Mouse (Mus musculus) megakaryocyte, embryonic 14.5 days (primary cell): Measurements from ENCODE around the gene N4bp1. TPM values are rescaled to one million over a fixed set of nuclear protein-coding genes. Genes with fewer than 3 reads are reported as not detected.
A peak's percentile ranks its signal among the peaks of the same experiment; 100 is the strongest.

ENCODE experiments used
- H3K27me3 ChIP-seq: replicated peaks from 2 replicates; pipeline ENCODE3; 2012; ENCODE audit warnings: inconsistent platforms
- H3K36me3 ChIP-seq: replicated peaks from 2 replicates; pipeline ENCODE3; 2012; ENCODE audit warnings: low read length, inconsistent platforms, mixed read lengths
- H3K4me1 ChIP-seq: 2 replicates; pipeline ENCODE4 v1.6.1; 2012; ENCODE audit warnings: inconsistent platforms
- H3K4me3 ChIP-seq: replicated peaks from 2 replicates; pipeline ENCODE3; 2012; ENCODE audit warnings: moderate library complexity, mild to moderate bottlenecking, inconsistent platforms
- H3K9me3 ChIP-seq: 2 replicates; pipeline ENCODE4 v1.6.1; 2012; ENCODE audit warnings: inconsistent platforms
- FLI1 ChIP-seq: IDR thresholded peaks from 2 replicates; pipeline ENCODE4 v1.6.1; 2012; ENCODE audit warnings: low read length, inconsistent platforms, mixed read lengths
- GATA1 ChIP-seq: IDR thresholded peaks from 3 replicates; pipeline ENCODE4 v1.6.1; 2012; ENCODE audit warnings: mixed read lengths, low read length, inconsistent platforms, borderline replicate concordance
- polyA plus RNA-seq: library from polyadenylated mRNA; stranded (reverse); fragments of >175 nt; gene quantifications from 2 replicates; pipeline ENCODE4 v1.2.3, GENCODE M21; 2012; ENCODE audit warnings: low replicate concordance; ENCODE audit not compliant: insufficient read depth

Gene N4bp1
- polyA plus RNA-seq, 1 experiment, result 9.9 TPM

- H3K4me3 ChIP-seq, result peak overlapping the region; percentile 73
- peaks cover 9% of the 10 kb centered on the region for H3K27me3 ChIP-seq
- H3K36me3 ChIP-seq, result no peaks in the 10 kb centered on the region
- H3K9me3 ChIP-seq, result 0 out of 2 replicates have a peak, but pooled peaks cover under 1% of the 10 kb centered on the region
- peaks cover 57% of the 10 kb centered on the region for H3K4me1 ChIP-seq
- TF ChIP-seq FLI1, result no peak
Observed at GRCm38 (mm10) chr8:86920455-86920854, 35.4 kb upstream of the N4bp1 start.

DNA sequence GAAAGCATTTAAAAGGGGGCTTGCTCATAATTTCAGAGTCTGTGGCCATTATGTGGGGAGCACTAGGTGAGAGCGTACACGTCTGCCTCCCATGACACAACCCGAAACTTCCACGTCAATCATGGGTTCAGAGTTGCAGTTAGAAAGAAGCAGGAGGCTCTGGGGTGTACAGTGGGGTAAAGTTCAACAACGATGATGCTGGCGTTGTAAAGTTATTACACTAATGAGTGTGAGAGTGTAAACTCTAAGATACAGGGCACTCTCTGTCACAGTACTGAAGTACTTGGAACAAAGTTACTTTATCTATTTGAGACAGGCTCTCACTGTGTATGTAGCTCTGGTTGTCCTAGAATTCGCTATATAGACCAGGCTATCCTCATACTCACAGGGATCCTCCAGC is 35.0 kb upstream of the N4bp1 start:
- H3K27me3 ChIP-seq, result peaks cover 12% of the 10 kb centered on the region
- no peaks in the 10 kb centered on the region for H3K36me3 ChIP-seq
- H3K4me1 ChIP-seq, result peaks cover 52% of the 10 kb centered on the region
- TF ChIP-seq FLI1 (no peak), GATA1 (no peak)
- no peak overlapping the region for H3K4me3 ChIP-seq
- no peaks in the 10 kb centered on the region for H3K9me3 ChIP-seq

GRCm38 (mm10) chr8:86919262-86919661 is 34.2 kb upstream of the N4bp1 start:
- H3K4me1 ChIP-seq, result peaks cover 45% of the 10 kb centered on the region
- TF ChIP-seq GATA1, result no peak
- no peak for TF ChIP-seq FLI1
- no peak overlapping the region for H3K4me3 ChIP-seq
- H3K27me3 ChIP-seq, result peaks cover 13% of the 10 kb centered on the region
- no peaks in the 10 kb centered on the region for H3K9me3 ChIP-seq
- H3K36me3 ChIP-seq, result no peaks in the 10 kb centered on the region

- no peaks in the 10 kb centered on the region for H3K36me3 ChIP-seq
- no peak overlapping the region for H3K4me3 ChIP-seq
- H3K9me3 ChIP-seq, result no peaks in the 10 kb centered on the region
- TF ChIP-seq FLI1 (no peak), GATA1 (no peak)
- H3K4me1 ChIP-seq, result peaks cover 33% of the 10 kb centered on the region
- peaks cover 13% of the 10 kb centered on the region for H3K27me3 ChIP-seq
Observed at GRCm38 (mm10) chr8:86918093-86918492, 33.0 kb upstream of the N4bp1 start.

GRCm38 (mm10) chr8:86917689-86918088 is 32.6 kb upstream of the N4bp1 start:
- Histone ChIP-seq H3K9me3 (no peaks in the 10 kb centered on the region), H3K4me3 (no peak overlapping the region), H3K4me1 (peaks cover 29% of the 10 kb centered on the region), H3K36me3 (no peaks in the 10 kb centered on the region), H3K27me3 (peaks cover 13% of the 10 kb centered on the region)
- TF ChIP-seq FLI1, result no peak
- TF ChIP-seq GATA1, result no peak

- Histone ChIP-seq H3K9me3 (no peaks in the 10 kb centered on the region), H3K36me3 (no peaks in the 10 kb centered on the region), H3K27me3 (peaks cover 15% of the 10 kb centered on the region), H3K4me3 (no peak overlapping the region), H3K4me1 (peaks cover 16% of the 10 kb centered on the region)
- TF ChIP-seq FLI1, result no peak
- TF ChIP-seq GATA1, result no peak
Observed at GRCm38 (mm10) chr8:86916369-86916768, 31.3 kb upstream of the N4bp1 start.

- Histone ChIP-seq H3K27me3 (peaks cover 15% of the 10 kb centered on the region), H3K9me3 (peaks cover 10% of the 10 kb centered on the region), H3K4me1 (no peaks in the 10 kb centered on the region), H3K4me3 (no peak overlapping the region), H3K36me3 (no peaks in the 10 kb centered on the region)
- TF ChIP-seq GATA1, result no peak
- TF ChIP-seq FLI1, result no peak
Observed at GRCm38 (mm10) chr8:86911136-86911535, 26.1 kb upstream of the N4bp1 start.

DNA sequence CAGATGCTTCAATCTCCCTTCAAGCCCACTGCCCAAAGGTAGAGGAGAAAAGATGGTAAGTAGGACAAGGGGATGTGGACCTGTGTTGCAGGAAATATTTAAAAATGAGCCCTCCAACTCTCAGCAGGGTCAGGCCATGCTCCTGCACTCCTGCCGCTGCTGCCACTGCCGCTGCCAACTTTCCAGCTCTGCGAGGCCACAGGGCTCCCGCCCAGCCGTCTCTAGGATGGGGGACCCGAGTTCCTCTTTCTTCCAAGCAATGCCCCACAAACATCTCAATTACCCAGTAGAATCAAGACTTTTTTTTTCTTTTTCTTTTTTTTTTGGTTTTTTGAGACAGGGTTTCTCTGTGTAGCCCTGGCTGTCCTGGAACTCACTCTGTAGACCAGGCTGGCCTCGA is 25.2 kb upstream of the N4bp1 start:
- no peak overlapping the region for H3K4me3 ChIP-seq
- H3K9me3 ChIP-seq, result peaks cover 11% of the 10 kb centered on the region
- H3K27me3 ChIP-seq, result peaks cover 15% of the 10 kb centered on the region
- no peaks in the 10 kb centered on the region for H3K36me3 ChIP-seq
- no peak for TF ChIP-seq GATA1
- H3K4me1 ChIP-seq, result no peaks in the 10 kb centered on the region

GRCm38 (mm10) chr8:86908536-86908935 is 23.5 kb upstream of the N4bp1 start:
- H3K27me3 ChIP-seq, result peaks cover 15% of the 10 kb centered on the region
- no peaks in the 10 kb centered on the region for H3K36me3 ChIP-seq
- H3K9me3 ChIP-seq, result peaks cover 11% of the 10 kb centered on the region
- TF ChIP-seq GATA1 (no peak), FLI1 (no peak)
- no peak overlapping the region for H3K4me3 ChIP-seq
- H3K4me1 ChIP-seq, result no peaks in the 10 kb centered on the region; the same call in none of the 2 replicates

- Histone ChIP-seq H3K4me1 (peaks cover 22% of the 10 kb centered on the region), H3K9me3 (peaks cover 11% of the 10 kb centered on the region), H3K36me3 (no peaks in the 10 kb centered on the region), H3K4me3 (no peak overlapping the region), H3K27me3 (peaks cover 11% of the 10 kb centered on the region)
- no peak for TF ChIP-seq FLI1
- no peak for TF ChIP-seq GATA1
Observed at GRCm38 (mm10) chr8:86904911-86905310, 19.9 kb upstream of the N4bp1 start.

GRCm38 (mm10) chr8:86903104-86903503 is 18.0 kb upstream of the N4bp1 start:
- Histone ChIP-seq H3K27me3 (peaks cover 5% of the 10 kb centered on the region), H3K4me3 (no peak overlapping the region), H3K4me1 (peaks cover 23% of the 10 kb centered on the region), H3K9me3 (peaks cover 11% of the 10 kb centered on the region), H3K36me3 (no peaks in the 10 kb centered on the region)
- TF ChIP-seq GATA1, result no peak
- no peak for TF ChIP-seq FLI1
